Mouse (Mus musculus): ENCODE results near the gene Dcxr. TPM values are rescaled to one million over a fixed set of nuclear protein-coding genes. Genes with fewer than 3 reads are reported as not detected.

Gene Dcxr
- polyA plus RNA-seq, 1 experiment: 65.6 TPM

DNA sequence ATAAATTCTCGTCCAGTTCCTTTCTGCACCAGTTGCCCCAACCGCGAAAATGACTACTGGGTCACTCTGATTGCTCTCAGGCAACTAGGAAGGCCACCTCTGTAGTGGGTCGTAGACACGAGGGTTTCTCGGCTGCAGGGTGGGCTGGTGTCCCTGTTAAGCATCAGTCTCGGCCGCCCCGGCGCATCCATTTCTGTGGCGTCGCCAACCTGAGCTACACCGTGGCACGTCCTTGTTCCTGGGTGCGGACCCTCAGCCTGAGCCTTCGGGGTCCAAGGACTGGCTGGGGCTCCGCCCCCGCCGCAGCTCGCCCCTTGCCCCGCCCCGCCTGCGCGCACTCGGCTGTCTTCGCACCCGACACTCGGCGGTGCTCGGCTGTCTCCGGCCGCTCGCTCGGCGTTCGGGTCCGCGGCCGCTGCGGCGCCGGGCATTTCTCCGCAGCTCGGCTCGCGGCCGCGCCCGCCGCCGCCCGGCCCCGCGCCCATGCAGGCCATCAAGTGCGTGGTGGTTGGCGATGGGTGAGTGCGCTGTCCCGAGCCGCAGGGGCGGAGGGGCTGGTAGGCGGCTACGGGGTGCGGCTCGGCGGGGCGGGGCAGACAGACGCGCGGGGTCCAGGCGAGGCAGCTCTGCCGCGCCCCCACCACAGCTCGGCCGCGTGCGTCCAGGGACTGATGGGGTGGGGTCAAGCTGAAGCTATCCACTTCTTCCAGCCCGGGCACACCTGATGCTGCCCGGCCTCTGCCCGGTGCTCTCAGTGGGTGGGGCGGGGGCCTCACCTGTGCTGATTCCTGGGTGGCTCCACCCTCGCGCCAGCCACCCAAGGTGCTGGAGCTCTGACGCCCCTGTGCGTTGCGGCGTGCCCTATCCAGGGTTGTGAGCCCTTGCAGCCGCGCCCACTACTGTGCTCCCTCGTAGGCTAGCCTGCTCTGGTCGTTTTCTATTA, 5.7 kb downstream of the Dcxr start, which contains the start of gene Rac3:
TSS of gene Rac3 (plus strand) at position 347 of the 943 bp plus-strand sequence.
- peak within 1 kb of the TSS; percentile 59 for H3K4me3 ChIP-seq (ENCODE audit: insufficient read depth, low read length)

DNA sequence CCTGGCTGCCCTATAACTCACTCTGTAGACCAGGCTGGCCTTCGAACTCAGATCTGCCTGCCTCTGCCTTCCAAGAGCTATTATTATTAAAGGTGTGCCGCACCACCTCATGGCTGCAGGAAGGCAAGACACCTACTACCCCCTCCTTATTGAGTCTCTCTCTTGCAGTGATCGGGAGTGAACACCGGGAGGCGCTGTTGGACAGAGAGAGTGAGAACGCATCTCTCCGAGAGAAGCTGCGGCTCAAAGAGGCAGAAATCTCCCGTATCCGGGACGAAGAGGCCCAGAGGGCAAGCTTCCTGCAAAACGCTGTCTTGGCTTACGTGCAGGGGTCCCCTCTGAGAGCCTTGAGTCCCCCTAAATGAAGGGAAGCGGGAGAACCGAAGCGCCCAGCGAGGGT, 6.6 kb downstream of the Dcxr start:
- H3K4me3 ChIP-seq (ENCODE audit: insufficient read depth, low read length): peak overlapping the region; percentile 59
- H3K4me1 ChIP-seq (ENCODE audit: control insufficient read depth, insufficient read depth, low read length): 0 out of 2 replicates have a peak, but pooled peaks cover 3% of the 10 kb centered on the region
- no peak overlapping the region for H3K27ac ChIP-seq (ENCODE audit: insufficient read depth, low read depth, low read length)
- TF ChIP-seq POLR2A (IDR thresholded peaks at IDR 0.05; ENCODE audit: borderline replicate concordance, low read depth, low read length): no peak
- TF ChIP-seq CTCF (IDR thresholded peaks at IDR 0.05; ENCODE audit: low read depth, low read length): peak; percentile 82

More for the DNA sequence above, 5.7 kb downstream of the Dcxr start, which contains the start of gene Rac3:
- H3K4me1 ChIP-seq (ENCODE audit: control insufficient read depth, insufficient read depth, low read length): peaks cover 8% of the 10 kb centered on the region
- no peak for TF ChIP-seq CTCF (IDR thresholded peaks at IDR 0.05; ENCODE audit: low read depth, low read length)
- no peak for TF ChIP-seq POLR2A (IDR thresholded peaks at IDR 0.05; ENCODE audit: borderline replicate concordance, low read depth, low read length)
- no peak within 1 kb of the TSS for H3K27ac ChIP-seq (ENCODE audit: insufficient read depth, low read depth, low read length)

- TF ChIP-seq POLR2A (IDR thresholded peaks at IDR 0.05; ENCODE audit: borderline replicate concordance, low read depth, low read length) (no peak), CTCF (IDR thresholded peaks at IDR 0.05; ENCODE audit: low read depth, low read length) (no peak)
Measured at GRCm38 (mm10) chr11:120719841-120720376, 7.2 kb downstream of the Dcxr start.

GRCm38 (mm10) chr11:120719242-120719641, 7.8 kb downstream of the Dcxr start:
- H3K27ac ChIP-seq (ENCODE audit: insufficient read depth, low read depth, low read length): no peak overlapping the region

More at GRCm38 (mm10) chr11:120719841-120720376, 7.2 kb downstream of the Dcxr start:
- Histone ChIP-seq H3K27ac (ENCODE audit: insufficient read depth, low read depth, low read length) (no peak overlapping the region), H3K4me3 (ENCODE audit: insufficient read depth, low read length) (no peak overlapping the region), H3K4me1 (ENCODE audit: control insufficient read depth, insufficient read depth, low read length) (peaks cover 3% of the 10 kb centered on the region; the same call in 1 of the 2 replicates)

DNA sequence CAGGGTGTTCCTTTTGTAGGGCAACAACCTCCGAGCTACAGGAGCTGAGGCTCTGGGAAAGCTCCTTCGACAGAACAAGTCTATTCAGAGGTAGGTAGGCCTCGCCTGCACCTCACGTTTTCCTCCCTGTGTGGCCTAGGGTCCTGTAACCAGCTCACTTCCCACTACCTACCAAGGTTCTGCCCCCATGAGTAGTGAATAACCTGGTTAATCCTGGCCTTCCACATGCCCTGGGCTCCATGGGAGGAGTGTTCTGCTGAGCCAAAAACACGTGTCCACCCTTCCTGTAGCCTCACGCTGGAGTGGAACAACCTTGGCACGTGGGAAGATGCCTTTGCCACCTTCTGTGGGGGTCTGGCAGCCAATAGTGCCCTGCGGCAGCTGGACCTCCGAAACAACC, 11.9 kb downstream of the Dcxr start:
- no peak for TF ChIP-seq CTCF (IDR thresholded peaks at IDR 0.05; ENCODE audit: low read depth, low read length)
- TF ChIP-seq POLR2A (IDR thresholded peaks at IDR 0.05; ENCODE audit: borderline replicate concordance, low read depth, low read length): no peak
- no peak overlapping the region for H3K4me3 ChIP-seq (ENCODE audit: insufficient read depth, low read length)
- peaks cover 5% of the 10 kb centered on the region for H3K4me1 ChIP-seq (ENCODE audit: control insufficient read depth, insufficient read depth, low read length)
- no peak overlapping the region for H3K27ac ChIP-seq (ENCODE audit: insufficient read depth, low read depth, low read length)

More at GRCm38 (mm10) chr11:120719242-120719641, 7.8 kb downstream of the Dcxr start:
- Histone ChIP-seq H3K4me3 (ENCODE audit: insufficient read depth, low read length) (no peak overlapping the region), H3K4me1 (ENCODE audit: control insufficient read depth, insufficient read depth, low read length) (peaks cover 8% of the 10 kb centered on the region)
- TF ChIP-seq CTCF (IDR thresholded peaks at IDR 0.05; ENCODE audit: low read depth, low read length): no peak
- no peak for TF ChIP-seq POLR2A (IDR thresholded peaks at IDR 0.05; ENCODE audit: borderline replicate concordance, low read depth, low read length)

DNA sequence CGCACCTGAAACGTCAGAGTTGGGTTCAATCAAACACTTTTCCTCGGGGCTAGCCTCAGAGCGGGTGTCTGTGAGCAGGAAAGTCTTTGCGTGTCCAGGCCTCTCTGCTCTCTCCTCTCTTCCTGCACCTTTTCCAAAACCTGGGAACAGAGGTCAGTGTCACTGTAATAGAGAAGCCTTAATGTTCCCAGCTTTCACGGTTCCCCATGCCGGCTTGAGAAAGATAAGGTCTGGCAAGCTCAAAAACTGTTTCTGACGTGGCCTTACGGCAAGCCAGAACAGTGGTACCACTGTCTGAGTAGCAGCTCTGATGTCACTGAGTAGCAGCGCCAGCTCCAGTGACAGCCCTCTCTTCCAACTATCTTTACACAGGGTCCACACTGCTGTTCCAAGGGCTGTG, 12.5 kb downstream of the Dcxr start:
- peaks cover 5% of the 10 kb centered on the region for H3K4me1 ChIP-seq (ENCODE audit: control insufficient read depth, insufficient read depth, low read length)
- no peak for TF ChIP-seq POLR2A (IDR thresholded peaks at IDR 0.05; ENCODE audit: borderline replicate concordance, low read depth, low read length)
- no peak for TF ChIP-seq CTCF (IDR thresholded peaks at IDR 0.05; ENCODE audit: low read depth, low read length)
- peak overlapping the region; percentile 70 for H3K4me3 ChIP-seq (ENCODE audit: insufficient read depth, low read length)
- H3K27ac ChIP-seq (ENCODE audit: insufficient read depth, low read depth, low read length): no peak overlapping the region

GRCm38 (mm10) chr11:120713580-120714518, 13.2 kb downstream of the Dcxr start, which contains the start of the genes Cenpx and Lrrc45:
Gene Cenpx, minus strand, starts transcription at chr11:120713738.
Gene Lrrc45, plus strand, starts transcription at chr11:120713925.
- no peak for TF ChIP-seq CTCF (IDR thresholded peaks at IDR 0.05; ENCODE audit: low read depth, low read length)
- peak; percentile 52; the same call in 1 of the 2 replicates for TF ChIP-seq POLR2A (IDR thresholded peaks at IDR 0.05; ENCODE audit: borderline replicate concordance, low read depth, low read length)
- H3K4me1 ChIP-seq (ENCODE audit: control insufficient read depth, insufficient read depth, low read length): peaks cover 5% of the 10 kb centered on the region
- H3K4me3 ChIP-seq (ENCODE audit: insufficient read depth, low read length): peak within 1 kb of the TSS; percentile 70
- H3K27ac ChIP-seq (ENCODE audit: insufficient read depth, low read depth, low read length): peak within 1 kb of the TSS; percentile 14

DNA sequence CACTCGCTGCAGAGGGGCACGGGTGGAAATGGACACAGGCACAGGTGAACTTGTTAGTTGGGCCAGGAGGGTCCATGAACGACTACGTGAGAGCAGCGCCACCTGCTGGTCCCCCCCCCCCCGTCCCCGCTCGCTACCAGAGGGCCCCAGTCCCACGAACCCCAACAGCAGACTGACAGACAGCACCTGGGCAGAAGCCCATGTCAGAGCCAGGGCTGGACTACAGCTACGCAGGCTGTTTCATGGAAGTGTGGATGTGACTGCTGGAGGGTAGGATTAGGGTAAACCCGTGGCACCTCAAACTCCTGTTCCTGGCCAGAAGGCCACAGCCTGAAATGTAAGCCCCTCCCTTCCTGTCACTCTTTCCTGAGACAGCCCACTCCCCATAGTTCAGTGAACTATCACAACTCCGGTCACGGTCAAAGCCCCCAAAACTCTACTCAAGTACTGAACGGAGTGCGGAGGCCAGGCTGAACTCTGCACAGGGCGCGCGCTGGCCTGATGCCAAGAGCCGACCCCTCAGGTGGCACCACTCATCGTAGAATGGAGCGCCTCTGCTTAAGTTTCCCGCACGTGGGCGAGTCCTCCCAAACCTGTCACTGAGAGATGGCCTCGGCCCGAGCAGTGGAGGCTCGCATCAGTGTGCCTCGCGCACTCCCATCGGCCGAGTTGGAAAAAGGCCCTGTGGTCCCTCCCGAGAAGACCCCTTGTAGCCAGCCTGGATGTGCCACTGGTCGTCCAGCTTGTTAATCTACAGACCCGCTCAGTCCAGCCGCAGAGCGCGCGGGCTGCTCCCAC, 14.1 kb downstream of the Dcxr start:
- Histone ChIP-seq H3K4me1 (ENCODE audit: control insufficient read depth, insufficient read depth, low read length) (peaks cover 5% of the 10 kb centered on the region), H3K27ac (ENCODE audit: insufficient read depth, low read depth, low read length) (peak overlapping the region; percentile 14), H3K4me3 (ENCODE audit: insufficient read depth, low read length) (peak overlapping the region; percentile 65)
- peak; percentile 65 for TF ChIP-seq CTCF (IDR thresholded peaks at IDR 0.05; ENCODE audit: low read depth, low read length)
- TF ChIP-seq POLR2A (IDR thresholded peaks at IDR 0.05; ENCODE audit: borderline replicate concordance, low read depth, low read length): no peak
